Mouse (Mus musculus): ENCODE results near the gene S100a13. TPM values are rescaled to one million over a fixed set of nuclear protein-coding genes. Genes with fewer than 3 reads are reported as not detected.

S100a13 gene
- polyA plus RNA-seq, 1 experiment = 66.1 TPM

GRCm38 (mm10) chr3:90475151-90475830 lies 38.9 kb upstream of the S100a13 start:
- H3K27me3 ChIP-seq (ENCODE audit: control insufficient read depth, insufficient read depth, low read length) = no peaks in the 10 kb centered on the region
- no peaks in the 10 kb centered on the region; the same call in 1 of the 2 replicates for H3K4me1 ChIP-seq (ENCODE audit: control insufficient read depth, insufficient read depth, low read length)
- TF ChIP-seq CTCF (IDR thresholded peaks at IDR 0.05; ENCODE audit: borderline replicate concordance, insufficient read depth, low read depth, low read length) = no peak
- no peak for TF ChIP-seq POLR2A (IDR thresholded peaks at IDR 0.05; ENCODE audit: borderline replicate concordance, insufficient read depth, low read length)
- 22% methylated on average over 16 of the region's 16 CpGs for WGBS
- DNase-seq = peak; percentile 44 to 51
- no peak overlapping the region for H3K27ac ChIP-seq (ENCODE audit: insufficient read depth, low read length)
- peak overlapping the region; percentile 63 for H3K4me3 ChIP-seq (replicated peaks; ENCODE audit: insufficient read depth, low read depth, low read length)

- peak within 1 kb of the TSS; percentile 36; the same call in 1 of the 2 replicates for H3K27ac ChIP-seq (ENCODE audit: insufficient read depth, low read length)
- under 1% methylated on average over 45 of the region's 45 CpGs for WGBS
Measured at GRCm38 (mm10) chr3:90475831-90476611, 38.2 kb upstream of the S100a13 start, which contains the start of gene Ilf2. Ilf2 (plus strand) TSS chr3:90476126.

GRCm38 (mm10) chr3:90486998-90487397 lies 27.2 kb upstream of the S100a13 start:
- no peak for TF ChIP-seq CTCF (IDR thresholded peaks at IDR 0.05; ENCODE audit: borderline replicate concordance, insufficient read depth, low read depth, low read length)
- TF ChIP-seq POLR2A (IDR thresholded peaks at IDR 0.05; ENCODE audit: borderline replicate concordance, insufficient read depth, low read length) = no peak
- Histone ChIP-seq H3K27ac (ENCODE audit: insufficient read depth, low read length) (no peak overlapping the region), H3K27me3 (ENCODE audit: control insufficient read depth, insufficient read depth, low read length) (no peaks in the 10 kb centered on the region), H3K4me3 (replicated peaks; ENCODE audit: insufficient read depth, low read depth, low read length) (no peak overlapping the region), H3K4me1 (ENCODE audit: control insufficient read depth, insufficient read depth, low read length) (peaks cover 5% of the 10 kb centered on the region; the same call in 1 of the 2 replicates)
- DNase-seq = no peak
- WGBS = 71% methylated on average over 5 of the region's 5 CpGs

More at GRCm38 (mm10) chr3:90475831-90476611, 38.2 kb upstream of the S100a13 start, which contains the start of gene Ilf2:
- TF ChIP-seq CTCF (IDR thresholded peaks at IDR 0.05; ENCODE audit: borderline replicate concordance, insufficient read depth, low read depth, low read length) (peak; percentile 44; the same call in 1 of the 2 replicates), POLR2A (IDR thresholded peaks at IDR 0.05; ENCODE audit: borderline replicate concordance, insufficient read depth, low read length) (peak; percentile 89; the same call in 1 of the 2 replicates)
- Histone ChIP-seq H3K27me3 (ENCODE audit: control insufficient read depth, insufficient read depth, low read length) (no peaks in the 10 kb centered on the region), H3K4me3 (replicated peaks; ENCODE audit: insufficient read depth, low read depth, low read length) (peak within 1 kb of the TSS; percentile 78), H3K4me1 (ENCODE audit: control insufficient read depth, insufficient read depth, low read length) (no peaks in the 10 kb centered on the region; the same call in 1 of the 2 replicates)
- peak; percentile 96 to 98 for DNase-seq

- H3K4me1 ChIP-seq (ENCODE audit: control insufficient read depth, insufficient read depth, low read length) = peaks cover 5% of the 10 kb centered on the region; the same call in 1 of the 2 replicates
- 86% methylated on average over 6 of the region's 6 CpGs for WGBS
- no peak overlapping the region for H3K4me3 ChIP-seq (replicated peaks; ENCODE audit: insufficient read depth, low read depth, low read length)
- no peaks in the 10 kb centered on the region for H3K27me3 ChIP-seq (ENCODE audit: control insufficient read depth, insufficient read depth, low read length)
- DNase-seq = no peak
- H3K27ac ChIP-seq (ENCODE audit: insufficient read depth, low read length) = no peak overlapping the region
- TF ChIP-seq POLR2A (IDR thresholded peaks at IDR 0.05; ENCODE audit: borderline replicate concordance, insufficient read depth, low read length) (no peak), CTCF (IDR thresholded peaks at IDR 0.05; ENCODE audit: borderline replicate concordance, insufficient read depth, low read depth, low read length) (no peak)
Measured at GRCm38 (mm10) chr3:90488576-90488975, 25.7 kb upstream of the S100a13 start.

GRCm38 (mm10) chr3:90490696-90491256 lies 23.5 kb upstream of the S100a13 start, which contains the start of gene Snapin:
Snapin (minus strand) TSS chr3:90491033.
- Histone ChIP-seq H3K4me3 (replicated peaks; ENCODE audit: insufficient read depth, low read depth, low read length) (peak within 1 kb of the TSS; percentile 93), H3K4me1 (ENCODE audit: control insufficient read depth, insufficient read depth, low read length) (peaks cover 5% of the 10 kb centered on the region; the same call in 1 of the 2 replicates), H3K27ac (ENCODE audit: insufficient read depth, low read length) (peak within 1 kb of the TSS; percentile 62), H3K27me3 (ENCODE audit: control insufficient read depth, insufficient read depth, low read length) (no peaks in the 10 kb centered on the region)
- under 1% methylated on average over 37 of the region's 37 CpGs for WGBS
- TF ChIP-seq POLR2A (IDR thresholded peaks at IDR 0.05; ENCODE audit: borderline replicate concordance, insufficient read depth, low read length) (peak; percentile 83), CTCF (IDR thresholded peaks at IDR 0.05; ENCODE audit: borderline replicate concordance, insufficient read depth, low read depth, low read length) (peak; percentile 81)
- DNase-seq = peak; percentile 93 to 95

GRCm38 (mm10) chr3:90491350-90491749 lies 22.9 kb upstream of the S100a13 start:
- no peaks in the 10 kb centered on the region for H3K27me3 ChIP-seq (ENCODE audit: control insufficient read depth, insufficient read depth, low read length)
- DNase-seq = peak in 1 of 2 experiments; percentile 53
- peaks cover 7% of the 10 kb centered on the region for H3K4me1 ChIP-seq (ENCODE audit: control insufficient read depth, insufficient read depth, low read length)
- no peak overlapping the region for H3K27ac ChIP-seq (ENCODE audit: insufficient read depth, low read length)
- TF ChIP-seq CTCF (IDR thresholded peaks at IDR 0.05; ENCODE audit: borderline replicate concordance, insufficient read depth, low read depth, low read length) (no peak), POLR2A (IDR thresholded peaks at IDR 0.05; ENCODE audit: borderline replicate concordance, insufficient read depth, low read length) (no peak)
- WGBS = 40% methylated on average over 2 of the region's 2 CpGs
- H3K4me3 ChIP-seq (replicated peaks; ENCODE audit: insufficient read depth, low read depth, low read length) = no peak overlapping the region

GRCm38 (mm10) chr3:90493831-90494540 lies 20.2 kb upstream of the S100a13 start:
- 37% methylated on average over 4 of the region's 4 CpGs for WGBS
- DNase-seq = peak in 1 of 2 experiments; percentile 43
- TF ChIP-seq CTCF (IDR thresholded peaks at IDR 0.05; ENCODE audit: borderline replicate concordance, insufficient read depth, low read depth, low read length) (no peak), POLR2A (IDR thresholded peaks at IDR 0.05; ENCODE audit: borderline replicate concordance, insufficient read depth, low read length) (no peak)
- Histone ChIP-seq H3K4me3 (replicated peaks; ENCODE audit: insufficient read depth, low read depth, low read length) (no peak overlapping the region), H3K4me1 (ENCODE audit: control insufficient read depth, insufficient read depth, low read length) (peaks cover 11% of the 10 kb centered on the region), H3K27me3 (ENCODE audit: control insufficient read depth, insufficient read depth, low read length) (no peaks in the 10 kb centered on the region), H3K27ac (ENCODE audit: insufficient read depth, low read length) (no peak overlapping the region)

All from cerebellum, adult 2 months (tissue).